Mouse (Mus musculus) hindbrain, embryonic 12.5 days (tissue): Measurements from ENCODE around the gene Tas2r138. TPM values are rescaled to one million over a fixed set of nuclear protein-coding genes. Genes with fewer than 3 reads are reported as not detected.

Experiments used
- ATAC-seq: fragments of 200-750 bp; cut with Nextera tagmentation; 2 replicates; pipeline ENCODE4 v1.8.0; 2017; ENCODE audit warnings: moderate TSS enrichment; ENCODE audit not compliant: low FRiP score
- H3K27ac ChIP-seq: fragments of 300-500 bp; sonication (generic); 2 replicates; pipeline ENCODE4 v1.5.1; 2016; ENCODE audit warnings: mild to moderate bottlenecking
- H3K27me3 ChIP-seq: fragments of 300-500 bp; sonication (generic); 2 replicates; pipeline ENCODE4 v1.6.1; 2016; ENCODE audit warnings: mild to moderate bottlenecking
- H3K36me3 ChIP-seq: fragments of 300-500 bp; sonication (generic); 2 replicates; pipeline ENCODE4 v1.6.1; 2016; ENCODE audit warnings: mild to moderate bottlenecking
- H3K4me1 ChIP-seq: fragments of 300-500 bp; sonication (generic); 2 replicates; pipeline ENCODE4 v1.6.1; 2016
- H3K4me2 ChIP-seq: fragments of 300-500 bp; sonication (generic); replicated peaks from 2 replicates; pipeline ENCODE4 v1.6.1; 2016; ENCODE audit warnings: mild to moderate bottlenecking
- H3K4me3 ChIP-seq: fragments of 300-500 bp; sonication (generic); 2 replicates; pipeline ENCODE4 v1.5.1; 2016; ENCODE audit warnings: mild to moderate bottlenecking
- H3K9ac ChIP-seq: fragments of 300-500 bp; sonication (generic); 2 replicates; pipeline ENCODE4 v1.6.1; 2016; ENCODE audit warnings: mild to moderate bottlenecking, moderate library complexity
- H3K9me3 ChIP-seq: fragments of 300-500 bp; sonication (generic); replicated peaks from 2 replicates; pipeline ENCODE4 v1.6.1; 2016; ENCODE audit warnings: mild to moderate bottlenecking
- WGBS: fragments of 180-500 bp; shearing (Covaris S2); methylation state at CpG from one replicate; pipeline ENCODE4 v1.1.7; 2016; 5-methylcytosine and 5-hydroxymethylcytosine counted together
- polyA plus RNA-seq: library from polyadenylated mRNA; unstranded; fragments of >200 nt; fragmentation: Nextera tagmentation; extraction: Ambion mirVana; gene quantifications from 2 replicates; pipeline ENCODE4 v1.2.1, GENCODE M21; 2016

Tas2r138 gene
- not detected in 2 replicates for polyA plus RNA-seq

GRCm38 (mm10) chr6:40613260-40613852 is at the start of gene Tas2r138:
TSS of gene Tas2r138 (minus strand) at chr6:40613310.
- no peaks in the 10 kb centered on the region for H3K27me3 ChIP-seq
- no peak within 1 kb of the TSS for H3K9ac ChIP-seq
- no peak within 1 kb of the TSS for H3K4me3 ChIP-seq
- no peak within 1 kb of the TSS for H3K4me2 ChIP-seq
- no peak for ATAC-seq
- no peaks in the 10 kb centered on the region for H3K36me3 ChIP-seq
- H3K4me1 ChIP-seq: no peaks in the 10 kb centered on the region
- 83% methylated on average over 4 of the region's 4 CpGs for WGBS
- H3K9me3 ChIP-seq: no peaks in the 10 kb centered on the region
- H3K27ac ChIP-seq: no peak within 1 kb of the TSS

DNA sequence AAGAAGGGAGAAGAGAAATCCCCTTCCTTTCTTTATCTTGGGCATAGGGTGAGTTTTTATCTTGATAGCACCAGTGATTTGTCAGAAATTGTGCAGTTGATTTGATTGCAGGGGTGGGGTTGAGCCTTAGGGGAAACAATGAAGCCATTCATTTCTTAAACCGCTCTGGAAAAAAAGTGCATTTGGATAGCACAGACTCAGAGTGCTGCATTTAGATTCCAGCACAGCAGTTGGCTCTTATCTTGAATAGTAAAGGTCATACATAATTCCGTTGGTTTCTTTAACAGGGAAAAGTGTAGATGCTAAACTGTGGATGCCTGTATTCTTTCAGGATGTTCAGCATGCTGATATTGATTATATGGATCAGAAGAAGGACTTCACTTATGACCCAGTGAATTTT is 47.8 kb upstream of the Tas2r138 start:
- no peak for ATAC-seq
- 14% methylated on average over 2 of the region's 2 CpGs for WGBS

DNA sequence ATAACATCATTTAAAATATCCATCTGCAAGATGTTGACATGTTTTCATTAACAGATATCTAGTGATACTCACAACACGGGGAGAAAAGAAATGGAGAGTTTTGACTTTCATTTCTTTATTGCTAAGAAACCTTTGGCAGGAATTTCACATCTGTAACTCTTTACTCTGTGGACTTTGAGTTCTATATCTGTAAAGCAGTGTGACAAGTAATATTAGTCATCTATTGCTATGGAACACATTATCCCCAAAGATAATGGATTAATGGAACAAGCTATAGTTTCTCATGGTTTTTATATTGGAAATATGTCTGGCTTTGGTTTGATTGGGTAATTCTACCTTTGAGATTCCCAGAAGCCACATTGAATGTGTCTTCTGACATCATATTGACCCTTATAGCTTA is 37.8 kb upstream of the Tas2r138 start:
- Histone ChIP-seq H3K4me1 (no peaks in the 10 kb centered on the region), H3K36me3 (no peaks in the 10 kb centered on the region), H3K27me3 (no peaks in the 10 kb centered on the region), H3K9ac (no peak overlapping the region), H3K9me3 (no peaks in the 10 kb centered on the region), H3K4me3 (no peak overlapping the region), H3K4me2 (no peak overlapping the region), H3K27ac (no peak overlapping the region)
- no peak for ATAC-seq
- WGBS: 80% methylated on average over 1 of the region's 1 CpGs

More for the DNA sequence above, 47.8 kb upstream of the Tas2r138 start:
- H3K4me1 ChIP-seq: no peaks in the 10 kb centered on the region
- no peak overlapping the region for H3K4me3 ChIP-seq
- H3K4me2 ChIP-seq: no peak overlapping the region
- no peaks in the 10 kb centered on the region for H3K36me3 ChIP-seq
- no peaks in the 10 kb centered on the region for H3K27me3 ChIP-seq
- no peak overlapping the region for H3K27ac ChIP-seq
- no peaks in the 10 kb centered on the region for H3K9me3 ChIP-seq
- no peak overlapping the region for H3K9ac ChIP-seq

GRCm38 (mm10) chr6:40645701-40646100 is 32.6 kb upstream of the Tas2r138 start:
- Histone ChIP-seq H3K27ac (no peak overlapping the region), H3K4me2 (no peak overlapping the region), H3K9ac (no peak overlapping the region), H3K36me3 (no peaks in the 10 kb centered on the region), H3K4me1 (no peaks in the 10 kb centered on the region), H3K9me3 (no peaks in the 10 kb centered on the region), H3K4me3 (no peak overlapping the region), H3K27me3 (no peaks in the 10 kb centered on the region)
- ATAC-seq: no peak
- 84% methylated on average over 8 of the region's 8 CpGs for WGBS

DNA sequence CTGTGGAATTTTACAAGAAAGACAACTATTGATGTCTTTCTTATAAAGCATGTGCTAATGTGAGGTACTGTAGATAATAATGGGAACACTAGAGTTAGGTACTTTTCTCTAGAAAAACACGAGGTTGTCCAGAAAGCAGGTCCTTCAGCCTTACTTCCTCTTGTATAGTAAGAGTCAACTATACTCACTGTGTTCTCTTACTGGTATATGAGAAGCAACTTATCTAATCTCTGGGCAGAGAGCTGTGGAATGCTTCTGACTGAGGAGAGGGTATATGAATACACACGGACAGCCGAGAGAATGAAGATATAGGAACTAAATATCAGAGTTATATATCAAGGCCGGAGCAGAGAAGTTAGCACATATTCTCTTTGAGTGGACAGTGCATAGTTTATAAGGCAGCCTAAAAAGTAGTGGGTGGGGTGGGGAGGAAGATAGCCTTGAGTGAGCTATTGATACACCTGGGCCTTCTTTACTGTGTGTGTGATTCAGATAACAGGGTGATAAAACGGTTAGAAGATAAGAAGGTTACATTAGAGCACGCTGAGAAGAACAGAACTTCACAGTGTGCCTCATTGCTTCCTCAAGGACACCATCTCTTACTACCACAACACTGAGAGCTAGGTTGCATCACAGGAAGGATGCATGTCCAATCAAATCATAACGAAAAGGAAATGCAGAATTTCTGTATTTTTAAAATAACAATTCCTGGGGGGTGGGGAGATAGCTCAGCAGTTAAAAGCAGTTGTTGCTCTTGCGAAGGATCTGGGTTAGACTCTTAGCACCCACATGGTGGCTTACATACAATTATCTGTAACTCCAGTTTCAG is 27.8 kb upstream of the Tas2r138 start:
- H3K36me3 ChIP-seq: no peaks in the 10 kb centered on the region
- H3K4me1 ChIP-seq: no peaks in the 10 kb centered on the region
- H3K4me3 ChIP-seq: no peak overlapping the region
- no peaks in the 10 kb centered on the region for H3K27me3 ChIP-seq
- 93% methylated on average over 8 of the region's 8 CpGs for WGBS
- H3K27ac ChIP-seq: no peak overlapping the region
- no peak overlapping the region for H3K9ac ChIP-seq
- H3K4me2 ChIP-seq: no peak overlapping the region
- no peak for ATAC-seq
- no peaks in the 10 kb centered on the region for H3K9me3 ChIP-seq

DNA sequence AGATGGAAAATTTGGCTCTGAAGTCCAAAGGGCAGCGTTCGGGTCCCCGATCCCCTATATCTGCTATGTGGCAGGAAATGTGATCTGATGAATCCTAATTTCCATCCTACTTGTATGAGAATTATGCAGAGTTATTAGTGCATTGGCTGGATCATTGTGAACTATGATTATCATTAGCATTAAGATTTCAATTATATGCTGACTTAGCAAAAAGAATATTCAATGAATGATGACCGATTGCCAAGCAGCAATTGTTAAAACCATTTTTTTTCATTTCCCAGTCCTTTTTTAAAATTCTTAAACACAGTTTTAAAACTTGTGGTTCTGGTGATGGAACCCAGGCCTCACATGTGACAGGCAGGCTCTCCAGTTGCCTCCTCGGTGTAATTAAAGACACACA is 24.6 kb upstream of the Tas2r138 start:
- H3K36me3 ChIP-seq: no peaks in the 10 kb centered on the region

DNA sequence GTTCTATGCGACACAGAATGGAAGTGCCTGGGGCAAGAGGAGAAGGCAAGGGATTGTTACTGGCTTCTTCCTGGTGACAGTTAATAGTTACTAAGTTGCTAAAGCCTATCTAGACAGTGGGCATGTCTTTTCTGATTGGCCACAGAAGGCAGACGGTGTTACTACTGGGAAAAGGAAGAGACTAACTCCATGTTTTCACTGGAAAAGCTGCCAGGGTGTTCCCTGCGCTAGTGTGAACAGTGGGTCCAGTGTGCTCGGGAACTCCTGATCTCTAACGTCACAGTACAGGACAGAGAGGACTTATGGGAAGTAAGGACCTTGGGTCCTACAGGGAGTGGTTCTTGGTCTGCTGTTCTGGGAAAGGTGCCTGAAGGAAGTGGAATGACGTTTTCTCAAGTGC is 22.4 kb upstream of the Tas2r138 start:
- Histone ChIP-seq H3K4me3 (no peak overlapping the region), H3K36me3 (no peaks in the 10 kb centered on the region), H3K27ac (no peak overlapping the region), H3K4me1 (no peaks in the 10 kb centered on the region), H3K9me3 (no peaks in the 10 kb centered on the region), H3K27me3 (no peaks in the 10 kb centered on the region), H3K9ac (no peak overlapping the region), H3K4me2 (no peak overlapping the region)
- WGBS: 84% methylated on average over 6 of the region's 6 CpGs
- no peak for ATAC-seq

More for the DNA sequence above, 24.6 kb upstream of the Tas2r138 start:
- H3K9me3 ChIP-seq: no peaks in the 10 kb centered on the region
- H3K9ac ChIP-seq: no peak overlapping the region
- 90% methylated on average over 5 of the region's 5 CpGs for WGBS
- no peaks in the 10 kb centered on the region for H3K27me3 ChIP-seq
- no peaks in the 10 kb centered on the region for H3K4me1 ChIP-seq
- no peak overlapping the region for H3K27ac ChIP-seq
- no peak for ATAC-seq
- H3K4me3 ChIP-seq: no peak overlapping the region
- H3K4me2 ChIP-seq: no peak overlapping the region

DNA sequence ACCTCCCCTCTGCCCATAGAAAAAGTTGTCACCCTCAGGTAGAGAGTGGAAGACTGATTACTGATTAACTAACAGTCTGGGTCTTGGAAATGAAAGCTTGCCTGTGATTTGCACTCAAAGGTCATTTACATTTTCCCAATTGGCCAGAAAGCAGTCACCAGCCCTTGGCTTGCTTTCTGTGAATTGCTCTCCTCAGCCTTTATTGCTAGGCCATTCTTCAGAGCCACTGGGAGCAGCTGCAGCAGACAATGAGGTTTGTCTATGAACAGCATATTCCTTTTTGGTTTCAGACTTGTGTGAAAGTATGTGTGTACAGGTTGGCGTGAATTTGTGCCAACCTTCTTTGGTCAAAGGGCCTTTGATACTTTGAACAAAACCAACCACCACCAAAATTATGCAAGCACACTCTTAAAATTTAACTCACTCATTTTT is 21.5 kb upstream of the Tas2r138 start:
- H3K4me1 ChIP-seq: no peaks in the 10 kb centered on the region
- H3K9me3 ChIP-seq: no peaks in the 10 kb centered on the region
- H3K4me3 ChIP-seq: no peak overlapping the region
- H3K9ac ChIP-seq: no peak overlapping the region
- ATAC-seq: no peak
- no peaks in the 10 kb centered on the region for H3K36me3 ChIP-seq
- 53% methylated on average over 1 of the region's 1 CpGs for WGBS
- no peaks in the 10 kb centered on the region for H3K27me3 ChIP-seq
- no peak overlapping the region for H3K4me2 ChIP-seq
- H3K27ac ChIP-seq: no peak overlapping the region

- Histone ChIP-seq H3K4me3 (no peak within 1 kb of the TSS), H3K27me3 (no peaks in the 10 kb centered on the region), H3K27ac (no peak within 1 kb of the TSS), H3K4me2 (no peak within 1 kb of the TSS), H3K36me3 (no peaks in the 10 kb centered on the region), H3K9me3 (no peaks in the 10 kb centered on the region), H3K4me1 (no peaks in the 10 kb centered on the region), H3K9ac (no peak within 1 kb of the TSS)
- 87% methylated on average over 8 of the region's 8 CpGs for WGBS
- ATAC-seq: no peak
Observed at GRCm38 (mm10) chr6:40628406-40629000, 15.4 kb upstream of the Tas2r138 start, which contains the start of gene Mgam. TSS of gene Mgam (plus strand) at chr6:40628831.

GRCm38 (mm10) chr6:40626111-40626510 is 13.0 kb upstream of the Tas2r138 start:
- H3K27me3 ChIP-seq: no peaks in the 10 kb centered on the region
- H3K4me2 ChIP-seq: no peak overlapping the region
- no peak for ATAC-seq
- no peaks in the 10 kb centered on the region for H3K36me3 ChIP-seq
- H3K9me3 ChIP-seq: no peaks in the 10 kb centered on the region
- H3K4me3 ChIP-seq: no peak overlapping the region
- no peak overlapping the region for H3K27ac ChIP-seq
- H3K9ac ChIP-seq: no peak overlapping the region
- 63% methylated on average over 1 of the region's 1 CpGs for WGBS
- H3K4me1 ChIP-seq: no peaks in the 10 kb centered on the region

- Histone ChIP-seq H3K9me3 (no peaks in the 10 kb centered on the region), H3K27ac (no peak overlapping the region), H3K4me2 (no peak overlapping the region), H3K36me3 (no peaks in the 10 kb centered on the region), H3K27me3 (no peaks in the 10 kb centered on the region), H3K9ac (no peak overlapping the region), H3K4me1 (no peaks in the 10 kb centered on the region), H3K4me3 (no peak overlapping the region)
- WGBS: 17% methylated on average over 2 of the region's 2 CpGs
- no peak for ATAC-seq
Observed at GRCm38 (mm10) chr6:40617965-40618364, 4.9 kb upstream of the Tas2r138 start.

GRCm38 (mm10) chr6:40610244-40610643 is 2.9 kb downstream of the Tas2r138 start:
- Histone ChIP-seq H3K9ac (no peak overlapping the region), H3K27ac (no peak overlapping the region), H3K4me1 (no peaks in the 10 kb centered on the region), H3K4me3 (no peak overlapping the region), H3K9me3 (no peaks in the 10 kb centered on the region), H3K4me2 (no peak overlapping the region), H3K36me3 (no peaks in the 10 kb centered on the region), H3K27me3 (no peaks in the 10 kb centered on the region)
- WGBS: 83% methylated on average over 8 of the region's 8 CpGs
- no peak for ATAC-seq
